Mouse (Mus musculus): ENCODE data around the gene Ap5b1. TPM values are rescaled to one million over a fixed set of nuclear protein-coding genes. Genes with fewer than 3 reads are reported as not detected.

Gene Ap5b1
- polyA plus RNA-seq, 1 experiment = 37.1 TPM

DNA sequence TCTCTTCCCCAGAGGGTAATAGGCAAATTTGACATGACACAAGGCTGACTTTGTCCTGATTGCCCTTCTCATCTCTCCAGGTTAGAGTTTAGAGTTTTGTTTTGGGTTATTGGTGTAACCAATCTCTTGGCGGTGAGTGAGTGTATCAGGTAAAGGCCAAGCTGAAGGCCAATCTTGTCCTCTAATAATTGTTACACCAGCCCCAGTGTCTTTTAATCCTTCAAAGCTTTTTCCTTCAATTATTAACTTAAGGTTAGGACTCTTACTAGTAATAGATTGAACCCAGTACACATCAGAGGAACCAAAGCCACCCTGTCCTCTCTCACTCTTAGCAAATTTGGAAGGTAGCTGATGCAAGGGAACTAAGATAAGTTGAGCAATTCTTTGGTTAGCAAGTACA, 7.5 kb downstream of the Ap5b1 start:
- Histone ChIP-seq H3K4me1 (ENCODE audit: control insufficient read depth, insufficient read depth, insufficient read length, low read length) (peaks cover 7% of the 10 kb centered on the region), H3K27me3 (ENCODE audit: control insufficient read depth, insufficient read depth, low read length) (no peaks in the 10 kb centered on the region), H3K4me3 (ENCODE audit: low read depth, low read length) (no peak overlapping the region), H3K36me3 (ENCODE audit: control insufficient read depth, insufficient read depth, low read length) (peaks cover 12% of the 10 kb centered on the region), H3K27ac (ENCODE audit: insufficient read depth, low read depth, low read length) (no peak overlapping the region)
- whole genome bisulfite sequencing = 84% methylated on average over 1 of the region's 1 CpGs
- TF ChIP-seq POLR2A (IDR thresholded peaks at IDR 0.05; ENCODE audit: low read depth, low read length) = no peak
- TF ChIP-seq CTCF (IDR thresholded peaks at IDR 0.05; ENCODE audit: extremely low read depth, insufficient read length, insufficient replicate concordance, low read depth, low read length) = no peak

DNA sequence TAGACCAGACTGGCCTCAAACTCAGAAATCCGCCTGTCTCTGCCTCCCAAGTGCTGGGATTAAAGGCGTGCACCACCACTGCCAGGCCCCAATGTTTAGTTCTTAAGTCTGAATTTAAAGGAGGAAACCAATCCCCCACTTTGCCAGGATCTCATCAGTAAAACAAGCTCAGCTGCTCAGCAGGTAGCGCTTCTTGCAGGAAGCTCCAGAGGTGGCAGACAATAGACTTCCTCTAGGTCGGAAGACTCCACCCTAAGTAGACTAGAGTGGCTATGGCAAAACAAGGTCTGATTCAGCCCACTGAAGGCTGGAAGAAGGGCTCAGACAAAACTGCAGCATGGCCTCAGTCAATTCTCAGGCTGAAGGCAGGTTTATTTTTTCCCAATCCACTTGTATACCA, 12.1 kb downstream of the Ap5b1 start:
- WGBS = 89% methylated on average over 4 of the region's 4 CpGs
- Histone ChIP-seq H3K27me3 (ENCODE audit: control insufficient read depth, insufficient read depth, low read length) (no peaks in the 10 kb centered on the region), H3K27ac (ENCODE audit: insufficient read depth, low read depth, low read length) (no peak overlapping the region), H3K36me3 (ENCODE audit: control insufficient read depth, insufficient read depth, low read length) (no peaks in the 10 kb centered on the region), H3K4me1 (ENCODE audit: control insufficient read depth, insufficient read depth, insufficient read length, low read length) (peaks cover 6% of the 10 kb centered on the region; the same call in 1 of the 2 replicates), H3K4me3 (ENCODE audit: low read depth, low read length) (no peak overlapping the region)
- TF ChIP-seq POLR2A (IDR thresholded peaks at IDR 0.05; ENCODE audit: low read depth, low read length) = no peak
- no peak for TF ChIP-seq CTCF (IDR thresholded peaks at IDR 0.05; ENCODE audit: extremely low read depth, insufficient read length, insufficient replicate concordance, low read depth, low read length)

DNA sequence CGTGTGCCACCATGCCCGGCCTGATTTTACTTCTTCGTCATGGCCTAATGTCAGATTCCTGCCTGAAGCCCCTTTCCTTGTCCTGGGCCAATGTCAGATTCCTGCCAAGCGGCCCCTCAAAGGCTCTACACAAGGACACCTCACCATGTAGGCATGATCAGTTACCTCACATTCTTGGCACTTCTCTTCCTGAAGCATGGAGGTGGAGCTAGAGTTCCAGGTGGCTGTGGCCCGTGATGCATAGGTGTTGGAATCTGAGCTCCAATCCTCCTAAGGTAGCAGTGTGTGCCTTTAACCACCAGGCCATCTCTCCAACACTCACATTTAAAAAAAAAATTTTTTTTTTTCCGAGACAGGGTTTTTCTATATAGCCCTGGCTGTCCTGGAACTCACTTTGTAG, 13.0 kb downstream of the Ap5b1 start:
- TF ChIP-seq POLR2A (IDR thresholded peaks at IDR 0.05; ENCODE audit: low read depth, low read length) = no peak
- no peak overlapping the region for H3K27ac ChIP-seq (ENCODE audit: insufficient read depth, low read depth, low read length)
- H3K4me1 ChIP-seq (ENCODE audit: control insufficient read depth, insufficient read depth, insufficient read length, low read length) = peaks cover 6% of the 10 kb centered on the region; the same call in 1 of the 2 replicates
- no peaks in the 10 kb centered on the region for H3K36me3 ChIP-seq (ENCODE audit: control insufficient read depth, insufficient read depth, low read length)
- no peaks in the 10 kb centered on the region for H3K27me3 ChIP-seq (ENCODE audit: control insufficient read depth, insufficient read depth, low read length)
- no peak overlapping the region for H3K4me3 ChIP-seq (ENCODE audit: low read depth, low read length)
- WGBS = 90% methylated on average over 6 of the region's 6 CpGs

DNA sequence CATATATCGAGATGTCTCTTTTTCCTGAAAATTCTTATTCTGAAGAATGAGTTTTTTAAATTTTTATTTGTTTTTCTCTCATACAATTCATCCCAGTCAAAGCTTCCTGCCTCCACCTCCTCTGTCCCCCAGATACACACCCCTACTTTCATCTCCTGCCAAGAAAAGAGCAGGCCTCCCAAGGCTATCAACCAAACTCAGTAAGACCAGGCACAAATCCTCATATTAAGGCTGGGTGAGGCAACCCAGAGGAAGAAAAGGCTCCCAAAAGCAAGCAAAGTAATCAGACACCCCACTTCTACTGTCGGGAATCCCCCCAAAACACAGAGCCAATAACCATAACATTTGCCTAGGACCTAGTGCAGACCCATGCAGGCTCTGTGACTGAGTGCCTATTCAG, 14.2 kb downstream of the Ap5b1 start:
- 57% methylated on average over 2 of the region's 2 CpGs for WGBS
- Histone ChIP-seq H3K27ac (ENCODE audit: insufficient read depth, low read depth, low read length) (no peak overlapping the region), H3K36me3 (ENCODE audit: control insufficient read depth, insufficient read depth, low read length) (no peaks in the 10 kb centered on the region), H3K27me3 (ENCODE audit: control insufficient read depth, insufficient read depth, low read length) (no peaks in the 10 kb centered on the region), H3K4me1 (ENCODE audit: control insufficient read depth, insufficient read depth, insufficient read length, low read length) (peaks cover 6% of the 10 kb centered on the region; the same call in 1 of the 2 replicates), H3K4me3 (ENCODE audit: low read depth, low read length) (no peak overlapping the region)
- TF ChIP-seq POLR2A (IDR thresholded peaks at IDR 0.05; ENCODE audit: low read depth, low read length) (no peak), CTCF (IDR thresholded peaks at IDR 0.05; ENCODE audit: extremely low read depth, insufficient read length, insufficient replicate concordance, low read depth, low read length) (no peak)

DNA sequence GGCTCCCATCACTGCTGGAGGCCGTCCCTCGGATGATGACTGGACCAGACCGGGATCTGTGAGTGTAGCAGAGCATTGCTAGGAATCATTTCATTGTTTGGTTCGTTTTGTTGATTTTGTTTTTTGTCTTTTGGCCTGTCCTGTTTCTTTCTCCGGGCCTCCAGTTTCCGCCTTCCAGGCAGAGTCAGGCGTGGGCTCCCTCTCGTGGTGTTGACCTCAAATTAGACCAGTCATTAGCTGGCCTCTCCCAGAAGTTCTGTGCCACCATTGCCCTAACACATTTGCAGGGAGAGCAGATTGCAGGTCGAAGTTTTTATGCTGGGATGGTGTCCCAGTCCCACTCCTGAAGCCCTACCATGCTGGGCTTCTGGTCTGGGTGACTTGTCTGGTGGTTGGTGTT, 21.3 kb downstream of the Ap5b1 start:
- 62% methylated on average over 9 of the region's 9 CpGs for WGBS
- H3K27ac ChIP-seq (ENCODE audit: insufficient read depth, low read depth, low read length) = no peak overlapping the region
- peak; percentile 18; the same call in 1 of the 2 replicates for TF ChIP-seq CTCF (IDR thresholded peaks at IDR 0.05; ENCODE audit: extremely low read depth, insufficient read length, insufficient replicate concordance, low read depth, low read length)
- no peak for TF ChIP-seq POLR2A (IDR thresholded peaks at IDR 0.05; ENCODE audit: low read depth, low read length)
- H3K4me3 ChIP-seq (ENCODE audit: low read depth, low read length) = no peak overlapping the region
- no peaks in the 10 kb centered on the region for H3K4me1 ChIP-seq (ENCODE audit: control insufficient read depth, insufficient read depth, insufficient read length, low read length)
- no peaks in the 10 kb centered on the region for H3K36me3 ChIP-seq (ENCODE audit: control insufficient read depth, insufficient read depth, low read length)
- no peaks in the 10 kb centered on the region for H3K27me3 ChIP-seq (ENCODE audit: control insufficient read depth, insufficient read depth, low read length)

DNA sequence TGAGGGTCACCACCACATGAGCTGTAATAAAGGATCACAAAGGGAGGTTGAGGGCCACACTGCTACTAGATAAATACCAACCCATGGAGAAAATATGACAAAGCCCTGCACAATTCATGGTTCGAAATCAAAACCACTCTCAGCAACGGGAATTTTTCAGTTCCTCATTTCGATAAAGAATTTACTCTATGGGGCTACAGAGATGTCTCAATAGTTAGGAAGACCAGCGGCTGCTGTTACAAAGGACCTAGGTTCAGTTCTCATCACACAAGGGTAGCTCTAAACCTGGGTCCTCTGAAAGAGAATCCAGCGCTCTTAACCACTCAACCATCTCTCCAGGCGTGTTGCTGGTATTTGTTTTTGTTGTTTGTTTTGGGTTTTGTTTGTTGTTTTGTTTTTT, 24.1 kb downstream of the Ap5b1 start:
- H3K4me1 ChIP-seq (ENCODE audit: control insufficient read depth, insufficient read depth, insufficient read length, low read length) = no peaks in the 10 kb centered on the region
- TF ChIP-seq CTCF (IDR thresholded peaks at IDR 0.05; ENCODE audit: extremely low read depth, insufficient read length, insufficient replicate concordance, low read depth, low read length) = no peak
- no peak for TF ChIP-seq POLR2A (IDR thresholded peaks at IDR 0.05; ENCODE audit: low read depth, low read length)
- no peaks in the 10 kb centered on the region for H3K27me3 ChIP-seq (ENCODE audit: control insufficient read depth, insufficient read depth, low read length)
- WGBS = 85% methylated on average over 6 of the region's 6 CpGs
- no peaks in the 10 kb centered on the region for H3K36me3 ChIP-seq (ENCODE audit: control insufficient read depth, insufficient read depth, low read length)
- H3K4me3 ChIP-seq (ENCODE audit: low read depth, low read length) = no peak overlapping the region
- no peak overlapping the region for H3K27ac ChIP-seq (ENCODE audit: insufficient read depth, low read depth, low read length)

DNA sequence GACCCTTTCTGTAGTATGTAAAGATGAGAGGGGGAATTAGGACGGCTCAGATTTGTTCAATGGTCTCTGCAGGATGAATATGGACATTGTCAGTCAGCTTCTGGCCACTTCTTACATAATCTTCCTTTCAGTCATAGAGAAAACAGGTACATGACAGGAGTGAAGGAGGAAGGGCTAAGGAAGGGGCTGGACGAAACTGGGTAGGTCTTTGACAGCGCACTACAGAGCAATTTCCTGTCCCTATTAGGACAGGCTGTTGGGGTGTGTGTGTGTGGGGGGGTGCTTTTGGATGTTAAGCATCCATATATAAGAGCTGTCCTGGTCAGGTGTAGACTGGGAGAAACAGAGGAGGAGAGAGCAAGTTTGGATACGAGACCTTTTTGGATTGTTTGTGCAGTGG, 31.4 kb downstream of the Ap5b1 start:
- Histone ChIP-seq H3K36me3 (ENCODE audit: control insufficient read depth, insufficient read depth, low read length) (peaks cover 12% of the 10 kb centered on the region), H3K4me3 (ENCODE audit: low read depth, low read length) (no peak overlapping the region), H3K4me1 (ENCODE audit: control insufficient read depth, insufficient read depth, insufficient read length, low read length) (peaks cover 9% of the 10 kb centered on the region), H3K27me3 (ENCODE audit: control insufficient read depth, insufficient read depth, low read length) (no peaks in the 10 kb centered on the region), H3K27ac (ENCODE audit: insufficient read depth, low read depth, low read length) (no peak overlapping the region)
- WGBS = 88% methylated on average over 4 of the region's 4 CpGs
- TF ChIP-seq POLR2A (IDR thresholded peaks at IDR 0.05; ENCODE audit: low read depth, low read length) (no peak), CTCF (IDR thresholded peaks at IDR 0.05; ENCODE audit: extremely low read depth, insufficient read length, insufficient replicate concordance, low read depth, low read length) (no peak)
